Mouse (Mus musculus): ENCODE data around the gene Rgs18. TPM values are rescaled to one million over a fixed set of nuclear protein-coding genes. Genes with fewer than 3 reads are reported as not detected.

Rgs18 gene
- not detected for polyA plus RNA-seq (2017; shearing (Covaris generic))

GRCm38 (mm10) chr1:144775331-144775730 is at the start of gene Rgs18:
Gene Rgs18, minus strand, starts transcription at chr1:144775435.
- ATAC-seq: no peak

- ATAC-seq: no peak
These were observed 841 bp downstream of the Rgs18 start for GRCm38 (mm10) chr1:144774394-144774793.

DNA sequence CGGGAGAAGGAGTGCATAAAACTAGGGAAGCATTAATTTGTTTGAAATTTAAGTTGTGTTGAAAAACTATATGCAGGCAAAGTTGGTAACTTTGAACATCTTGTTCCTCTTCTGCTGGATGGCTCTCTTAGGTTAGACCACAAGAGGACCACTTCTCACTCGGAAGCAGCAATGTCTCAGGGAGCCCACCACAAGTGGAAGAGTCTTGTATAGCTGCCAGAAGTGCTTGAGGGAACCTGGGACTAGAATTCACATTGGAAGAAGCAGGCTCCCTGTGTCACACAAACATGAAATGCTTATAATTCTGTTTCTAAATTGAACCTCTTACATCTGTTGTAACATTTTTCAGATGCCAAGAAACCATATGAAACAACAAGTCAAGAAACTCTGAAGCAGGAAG is 9.0 kb downstream of the Rgs18 start:
- no peak for ATAC-seq

- ATAC-seq: no peak
These were observed 14.4 kb downstream of the Rgs18 start for GRCm38 (mm10) chr1:144760792-144761191.

GRCm38 (mm10) chr1:144750763-144751162 is 24.5 kb downstream of the Rgs18 start:
- ATAC-seq: no peak

- ATAC-seq: no peak
These were observed 29.1 kb downstream of the Rgs18 start for GRCm38 (mm10) chr1:144746182-144746581.

DNA sequence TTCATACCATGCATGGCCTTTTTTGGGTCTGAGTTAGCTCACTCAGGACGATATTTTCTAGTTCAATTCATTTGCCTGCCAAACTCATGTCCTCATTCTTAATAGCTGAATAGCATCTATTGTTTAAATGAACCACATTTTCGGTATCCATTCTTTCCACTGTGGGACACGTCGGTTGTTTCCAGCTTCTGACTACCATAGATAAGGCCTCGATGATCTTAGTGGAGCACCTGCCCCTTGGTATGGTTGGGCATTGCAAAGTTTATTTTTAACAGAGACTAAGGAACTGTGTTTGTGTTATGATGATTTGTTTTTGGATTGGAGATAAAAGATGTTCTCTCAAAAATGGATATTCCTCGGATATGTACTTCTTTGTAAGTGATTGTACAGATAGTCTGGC is 37.5 kb downstream of the Rgs18 start:
- no peak for ATAC-seq

GRCm38 (mm10) chr1:144720736-144721135 is 54.5 kb downstream of the Rgs18 start:
- no peak for ATAC-seq

- ATAC-seq: no peak
These were observed 70.9 kb downstream of the Rgs18 start for GRCm38 (mm10) chr1:144704373-144704772.

Other genes with a start within 250 kb of the Rgs18 start
- gene Rgs21, start 207.8 kb downstream of the Rgs18 start, polyA plus RNA-seq (2017; shearing (Covaris generic)): not detected

Measured in activated CD4-positive, CD25-positive, alpha-beta regulatory T cell, adult 4 months (primary cell).